Mouse (Mus musculus): ENCODE measurements around the gene Uck2. TPM values are rescaled to one million over a fixed set of nuclear protein-coding genes. Genes with fewer than 3 reads are reported as not detected.

Uck2 gene
- polyA plus RNA-seq (2012; rRNA removed): 12.8 and 17.5 TPM in 2 replicates

DNA sequence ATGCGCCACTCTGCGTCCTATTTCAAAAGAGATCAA lies at the start of gene Uck2:
Gene Uck2 (minus strand): TSS at position 1 of the 36 bp plus-strand sequence.
- Histone ChIP-seq H3K4me3 (ENCODE audit: insufficient read depth, low read depth, low read length) (peak within 1 kb of the TSS; percentile 97), H3K36me3 (ENCODE audit: control insufficient read depth, insufficient read depth, low read length) (no peaks in the 10 kb centered on the region), H3K27me3 (replicated peaks; ENCODE audit: control insufficient read depth, insufficient read depth, low read length) (no peaks in the 10 kb centered on the region; the same call in 1 of the 2 replicates), H3K27ac (ENCODE audit: insufficient read depth, low read depth, low read length) (0 out of 2 replicates have a peak within 1 kb of the TSS, but pooled peaks have one; percentile 26), H3K4me1 (ENCODE audit: control insufficient read depth, insufficient read depth, low read length) (0 out of 2 replicates have a peak, but pooled peaks cover 4% of the 10 kb centered on the region)
- 0% methylated on average over 2 of the region's 2 CpGs for WGBS
- no peak for TF ChIP-seq CTCF (conservative IDR thresholded peaks at IDR 0.05; ENCODE audit: insufficient read depth, insufficient read length, low read depth, low read length)
- TF ChIP-seq POLR2A (IDR thresholded peaks at IDR 0.05; ENCODE audit: low read depth, low read length): no peak
- no peak for DNase-seq

DNA sequence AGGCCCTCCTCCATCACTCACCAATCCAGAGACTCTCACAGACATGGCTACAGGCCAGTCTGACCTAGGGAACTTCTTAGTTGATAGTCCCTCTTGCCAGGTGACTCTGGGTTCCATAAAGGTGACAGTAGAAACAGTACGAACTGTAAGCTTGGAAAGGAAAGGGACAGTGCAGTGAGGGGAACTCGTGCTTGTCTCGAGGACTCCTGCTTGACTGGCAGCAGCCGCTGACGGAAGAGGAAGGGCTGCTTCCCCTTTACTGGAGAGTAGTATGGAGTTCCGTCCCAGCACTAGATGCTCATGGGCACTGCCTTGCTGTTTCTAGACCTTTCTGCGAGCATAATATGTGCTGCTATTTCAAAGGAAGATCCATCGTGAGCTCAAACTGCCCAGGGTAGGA lies 46.0 kb upstream of the Uck2 start:
- DNase-seq: no peak
- no peak overlapping the region for H3K27ac ChIP-seq (ENCODE audit: insufficient read depth, low read depth, low read length)

DNA sequence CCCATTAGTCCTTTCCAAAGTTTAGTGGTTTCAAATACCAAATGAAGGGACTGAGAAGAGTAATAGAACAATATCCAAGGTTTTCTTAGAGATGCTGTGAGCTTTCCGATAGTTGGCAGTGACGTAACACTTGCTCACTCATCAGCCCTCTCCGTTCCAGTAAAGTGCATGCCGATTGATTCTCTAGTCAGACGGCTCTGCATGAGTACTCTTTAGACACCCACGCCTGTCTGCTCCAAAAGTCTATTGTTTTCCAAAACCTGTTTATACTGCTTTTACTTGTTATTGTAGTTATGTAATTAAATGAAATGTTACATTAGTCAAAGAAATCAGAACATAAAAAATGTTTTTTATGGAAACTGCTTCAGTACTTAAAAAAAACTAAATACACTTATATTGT lies 43.7 kb upstream of the Uck2 start:
- peaks cover 5% of the 10 kb centered on the region for H3K36me3 ChIP-seq (ENCODE audit: control insufficient read depth, insufficient read depth, low read length)

More for the DNA sequence above, 46.0 kb upstream of the Uck2 start:
- 91% methylated on average over 8 of the region's 8 CpGs for WGBS
- no peaks in the 10 kb centered on the region for H3K4me1 ChIP-seq (ENCODE audit: control insufficient read depth, insufficient read depth, low read length)
- no peaks in the 10 kb centered on the region for H3K27me3 ChIP-seq (replicated peaks; ENCODE audit: control insufficient read depth, insufficient read depth, low read length)
- H3K4me3 ChIP-seq (ENCODE audit: insufficient read depth, low read depth, low read length): no peak overlapping the region
- H3K36me3 ChIP-seq (ENCODE audit: control insufficient read depth, insufficient read depth, low read length): peaks cover 5% of the 10 kb centered on the region
- TF ChIP-seq CTCF (conservative IDR thresholded peaks at IDR 0.05; ENCODE audit: insufficient read depth, insufficient read length, low read depth, low read length) (no peak), POLR2A (IDR thresholded peaks at IDR 0.05; ENCODE audit: low read depth, low read length) (no peak)

DNA sequence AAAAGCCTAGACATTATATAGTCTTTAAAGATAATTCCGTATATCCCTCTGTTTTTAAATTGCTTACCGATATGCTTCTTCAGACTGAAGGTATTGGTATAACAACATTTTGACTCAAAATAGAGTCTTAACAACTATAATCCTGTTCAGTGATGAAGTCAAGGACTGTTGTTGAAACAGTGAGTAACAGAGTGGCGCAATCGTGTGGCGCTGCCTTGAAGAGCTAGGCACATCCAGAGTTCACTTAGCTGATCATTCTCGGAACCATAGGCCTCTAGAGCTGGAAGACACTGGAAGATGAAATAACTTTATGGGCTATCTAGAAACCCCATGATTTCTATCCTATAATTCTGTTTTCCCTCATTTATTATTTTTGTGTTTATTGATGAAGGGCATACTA lies 36.6 kb upstream of the Uck2 start:
- DNase-seq: no peak
- TF ChIP-seq POLR2A (IDR thresholded peaks at IDR 0.05; ENCODE audit: low read depth, low read length): no peak
- TF ChIP-seq CTCF (conservative IDR thresholded peaks at IDR 0.05; ENCODE audit: insufficient read depth, insufficient read length, low read depth, low read length): no peak
- no peaks in the 10 kb centered on the region for H3K4me1 ChIP-seq (ENCODE audit: control insufficient read depth, insufficient read depth, low read length)
- H3K4me3 ChIP-seq (ENCODE audit: insufficient read depth, low read depth, low read length): no peak overlapping the region
- 99% methylated on average over 6 of the region's 6 CpGs for WGBS
- H3K36me3 ChIP-seq (ENCODE audit: control insufficient read depth, insufficient read depth, low read length): peaks cover 8% of the 10 kb centered on the region
- no peaks in the 10 kb centered on the region for H3K27me3 ChIP-seq (replicated peaks; ENCODE audit: control insufficient read depth, insufficient read depth, low read length)
- no peak overlapping the region for H3K27ac ChIP-seq (ENCODE audit: insufficient read depth, low read depth, low read length)

More for the DNA sequence above, 43.7 kb upstream of the Uck2 start:
- DNase-seq: no peak
- H3K27ac ChIP-seq (ENCODE audit: insufficient read depth, low read depth, low read length): no peak overlapping the region
- no peak overlapping the region for H3K4me3 ChIP-seq (ENCODE audit: insufficient read depth, low read depth, low read length)
- H3K27me3 ChIP-seq (replicated peaks; ENCODE audit: control insufficient read depth, insufficient read depth, low read length): no peaks in the 10 kb centered on the region
- whole genome bisulfite sequencing: 74% methylated on average over 6 of the region's 6 CpGs
- TF ChIP-seq CTCF (conservative IDR thresholded peaks at IDR 0.05; ENCODE audit: insufficient read depth, insufficient read length, low read depth, low read length) (no peak), POLR2A (IDR thresholded peaks at IDR 0.05; ENCODE audit: low read depth, low read length) (no peak)
- no peaks in the 10 kb centered on the region for H3K4me1 ChIP-seq (ENCODE audit: control insufficient read depth, insufficient read depth, low read length)

DNA sequence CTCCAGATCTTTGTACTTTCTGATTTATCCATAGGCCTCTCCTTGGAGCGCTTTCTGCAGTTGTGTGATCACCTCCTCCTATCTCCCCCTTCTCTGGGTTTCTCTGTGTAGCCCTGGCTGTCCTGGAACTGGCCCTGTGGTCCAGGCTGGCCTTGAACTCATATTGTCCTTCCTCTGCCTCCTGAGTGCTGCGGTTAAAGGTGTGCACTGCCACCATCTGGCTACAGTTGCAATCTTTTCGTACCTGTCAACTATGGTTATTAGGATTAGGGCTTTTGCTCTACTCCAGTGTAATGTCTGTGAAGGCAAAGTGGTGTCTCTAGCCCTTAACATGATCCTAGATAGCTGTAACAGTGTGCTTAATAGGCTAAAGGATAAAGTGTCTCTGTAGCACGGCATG lies 28.1 kb upstream of the Uck2 start:
- Histone ChIP-seq H3K4me1 (ENCODE audit: control insufficient read depth, insufficient read depth, low read length) (peaks cover 4% of the 10 kb centered on the region; the same call in 1 of the 2 replicates), H3K4me3 (ENCODE audit: insufficient read depth, low read depth, low read length) (no peak overlapping the region), H3K36me3 (ENCODE audit: control insufficient read depth, insufficient read depth, low read length) (no peaks in the 10 kb centered on the region), H3K27me3 (replicated peaks; ENCODE audit: control insufficient read depth, insufficient read depth, low read length) (no peaks in the 10 kb centered on the region), H3K27ac (ENCODE audit: insufficient read depth, low read depth, low read length) (no peak overlapping the region)
- 81% methylated on average over 4 of the region's 4 CpGs for WGBS
- TF ChIP-seq POLR2A (IDR thresholded peaks at IDR 0.05; ENCODE audit: low read depth, low read length) (no peak), CTCF (conservative IDR thresholded peaks at IDR 0.05; ENCODE audit: insufficient read depth, insufficient read length, low read depth, low read length) (peak; percentile 37)
- no peak for DNase-seq

DNA sequence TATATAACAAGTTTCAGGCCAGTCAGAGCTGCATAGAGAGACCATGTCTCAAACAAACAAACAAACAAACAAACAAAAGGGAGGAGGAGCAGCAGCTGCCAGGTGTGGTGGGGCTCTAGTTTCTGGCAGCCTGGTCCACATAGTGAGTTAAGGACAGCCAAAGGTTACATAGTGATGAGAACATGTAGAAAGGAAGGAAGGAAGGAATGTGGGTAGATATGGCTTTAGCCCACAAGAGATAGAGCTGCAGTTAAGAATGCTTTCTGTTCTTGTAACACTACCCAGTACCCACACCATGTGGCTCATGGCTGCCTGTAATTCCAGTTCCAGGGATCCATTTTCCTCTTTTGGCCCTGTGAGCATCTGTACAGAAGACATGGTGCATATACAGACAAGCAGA lies 27.2 kb upstream of the Uck2 start:
- Histone ChIP-seq H3K4me3 (ENCODE audit: insufficient read depth, low read depth, low read length) (no peak overlapping the region), H3K36me3 (ENCODE audit: control insufficient read depth, insufficient read depth, low read length) (no peaks in the 10 kb centered on the region), H3K4me1 (ENCODE audit: control insufficient read depth, insufficient read depth, low read length) (peaks cover 7% of the 10 kb centered on the region; the same call in 1 of the 2 replicates), H3K27me3 (replicated peaks; ENCODE audit: control insufficient read depth, insufficient read depth, low read length) (no peaks in the 10 kb centered on the region), H3K27ac (ENCODE audit: insufficient read depth, low read depth, low read length) (no peak overlapping the region)
- TF ChIP-seq CTCF (conservative IDR thresholded peaks at IDR 0.05; ENCODE audit: insufficient read depth, insufficient read length, low read depth, low read length) (no peak), POLR2A (IDR thresholded peaks at IDR 0.05; ENCODE audit: low read depth, low read length) (no peak)
- DNase-seq: no peak

DNA sequence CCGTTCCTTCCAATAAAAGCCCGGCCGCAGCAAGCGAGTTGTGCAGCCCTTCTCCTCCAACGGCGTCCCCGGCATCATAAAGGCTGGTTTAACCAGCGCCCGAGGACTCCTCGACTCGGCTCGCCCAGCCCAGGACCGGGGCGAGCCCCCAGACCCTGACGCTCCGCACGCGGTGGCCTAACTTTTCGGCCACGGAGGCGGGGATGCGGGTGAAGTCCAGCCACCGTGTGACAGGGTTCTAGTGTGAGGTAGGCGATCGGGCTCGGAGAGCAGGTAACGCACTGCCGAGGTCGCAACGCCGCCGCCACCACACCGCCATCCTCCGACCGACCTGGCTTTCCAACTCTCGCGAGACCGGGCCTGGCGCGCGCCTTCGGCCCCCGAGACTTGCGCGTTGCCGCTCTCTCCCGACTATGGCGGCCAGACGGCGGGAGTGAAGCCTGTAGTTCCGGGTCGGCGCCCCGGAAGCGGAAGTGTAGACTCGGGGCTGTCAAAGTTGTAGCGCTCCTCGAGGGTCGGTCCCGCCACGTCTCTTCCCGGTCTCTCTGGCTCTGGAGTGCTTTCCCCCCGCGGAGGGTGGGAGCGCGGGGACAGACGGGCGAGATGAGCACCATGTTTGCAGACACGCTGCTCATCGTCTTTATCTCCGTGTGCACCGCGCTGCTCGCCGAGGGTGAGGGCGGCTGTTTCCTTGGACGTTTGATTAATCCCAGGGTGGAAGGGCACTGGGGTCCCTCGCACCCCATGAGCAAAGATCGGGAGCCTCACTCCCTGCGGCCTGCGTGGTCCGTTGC lies 23.3 kb upstream of the Uck2 start, which contains the start of gene Tmco1:
Gene Tmco1 (plus strand): TSS at position 118 of the 794 bp plus-strand sequence.
- Histone ChIP-seq H3K27me3 (replicated peaks; ENCODE audit: control insufficient read depth, insufficient read depth, low read length) (no peaks in the 10 kb centered on the region), H3K27ac (ENCODE audit: insufficient read depth, low read depth, low read length) (peak within 1 kb of the TSS; percentile 93), H3K36me3 (ENCODE audit: control insufficient read depth, insufficient read depth, low read length) (no peaks in the 10 kb centered on the region), H3K4me3 (ENCODE audit: insufficient read depth, low read depth, low read length) (peak within 1 kb of the TSS; percentile 99), H3K4me1 (ENCODE audit: control insufficient read depth, insufficient read depth, low read length) (peaks cover 7% of the 10 kb centered on the region; the same call in 1 of the 2 replicates)
- DNase-seq: peak; percentile 98
- under 1% methylated on average over 82 of the region's 82 CpGs for WGBS
- TF ChIP-seq POLR2A (IDR thresholded peaks at IDR 0.05; ENCODE audit: low read depth, low read length) (peak; percentile 90), CTCF (conservative IDR thresholded peaks at IDR 0.05; ENCODE audit: insufficient read depth, insufficient read length, low read depth, low read length) (no peak)

Measured in kidney, adult 2 months (tissue).